Comparison of ENCODE assay signal across 8 mouse cellular contexts in the genomic region with DNA sequence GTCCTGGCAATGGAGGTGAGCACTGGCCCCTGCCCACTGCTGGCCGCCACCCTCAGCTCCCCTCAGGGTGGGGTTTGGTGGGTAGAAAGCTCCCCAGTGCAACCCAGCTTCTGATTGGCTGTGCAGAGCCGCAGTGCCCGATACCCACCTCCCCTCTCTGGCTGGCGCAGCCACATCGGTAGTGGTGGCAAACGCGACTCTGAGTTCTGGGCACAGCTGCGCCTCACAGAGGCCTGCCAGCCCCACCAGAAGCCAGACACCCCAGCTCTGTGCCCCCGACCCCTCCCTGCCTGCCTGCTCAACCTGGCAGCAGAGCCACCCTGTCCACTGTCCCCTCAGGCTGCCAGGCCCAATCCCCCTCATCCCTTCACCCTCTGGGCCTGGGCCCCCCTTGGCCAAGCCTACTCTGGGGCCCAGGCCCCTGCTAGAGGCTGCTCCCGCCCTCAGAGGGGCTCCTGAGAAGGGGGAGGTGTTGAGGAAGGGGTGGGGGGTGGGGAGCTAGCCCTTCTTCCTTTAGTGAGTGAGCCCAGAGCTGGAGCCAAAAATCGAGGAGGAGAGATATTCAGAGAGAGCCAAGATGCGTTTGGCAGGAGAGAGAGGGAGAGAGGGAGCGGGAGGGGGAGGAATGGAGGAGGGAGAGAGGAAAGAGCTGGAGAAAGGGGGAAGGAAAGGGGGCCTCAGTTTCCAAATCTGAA. TPM values are rescaled to one million over a fixed set of nuclear protein-coding genes. Genes with fewer than 3 reads are reported as not detected.
DNase-seq lines count a peak whose midpoint lies in the region; ATAC-seq lines count a peak whose summit lies in the region.

No protein-coding gene starts in this region.

- peaks cover 4% of the 10 kb centered on the region; the same call in 1 of the 2 replicates for H3K36me3 ChIP-seq in lung, embryonic 16.5 days (ENCODE audit: control insufficient read depth, insufficient read depth, low read length)
- H3K36me3 ChIP-seq in heart, embryonic 13.5 days = peaks cover 8% of the 10 kb centered on the region

- H3K4me3 ChIP-seq in lung, embryonic 16.5 days (ENCODE audit: low read length) = peak overlapping the region; percentile 14
- H3K4me3 ChIP-seq in heart, embryonic 13.5 days = peak overlapping the region; percentile 9; the same call in 1 of the 2 replicates

- intact Hi-C loops in left cerebral cortex, postnatal 4 days (cut with DNase I) = no loop called here

- H3K9me3 ChIP-seq in lung, embryonic 16.5 days (ENCODE audit: control insufficient read depth, low read length) = no peaks in the 10 kb centered on the region
- no peaks in the 10 kb centered on the region for H3K9me3 ChIP-seq in heart, embryonic 13.5 days

- WGBS in lung, embryonic 16.5 days = 39% methylated on average over 11 of the region's 13 CpGs
- 48% methylated on average over 13 of the region's 13 CpGs for WGBS in heart, embryonic 13.5 days

- peaks cover 76% of the 10 kb centered on the region for H3K4me1 ChIP-seq in lung, embryonic 16.5 days (replicated peaks; ENCODE audit: control insufficient read depth, insufficient read depth, low read length)
- peaks cover 68% of the 10 kb centered on the region for H3K4me1 ChIP-seq in heart, embryonic 13.5 days

- DNase-seq in lung, postnatal 36 days = no peak
- DNase-seq in cerebellum, postnatal 14 days = peak; percentile 86 to 87
- peak; percentile 95 for DNase-seq in left cerebral cortex, postnatal 4 days
- no peak for DNase-seq in testis, postnatal 10 days (ENCODE audit: low spot score)
- DNase-seq in ovary, postnatal 36 days (ENCODE audit: low spot score) = no peak
- DNase-seq in frontal cortex, postnatal 14 days (ENCODE audit: low spot score in 2 of 2) = no peak

- ATAC-seq in lung, embryonic 16.5 days (ENCODE audit: low read depth) = peak; percentile 81
- no peak for ATAC-seq in heart, embryonic 13.5 days (ENCODE audit: extremely low read depth, insufficient number of reproducible peaks, low FRiP score, low TSS enrichment)

- H3K4me2 ChIP-seq in lung, embryonic 16.5 days (ENCODE audit: low read depth, low read length) = peak overlapping the region; percentile 47
- peak overlapping the region; percentile 47 for H3K4me2 ChIP-seq in heart, embryonic 13.5 days

- no peaks in the 10 kb centered on the region for H3K27me3 ChIP-seq in lung, embryonic 16.5 days (ENCODE audit: control insufficient read depth, insufficient read depth, low read depth, low read length)
- H3K27me3 ChIP-seq in heart, embryonic 13.5 days (replicated peaks) = peaks cover 98% of the 10 kb centered on the region

- H3K9ac ChIP-seq in lung, embryonic 16.5 days (ENCODE audit: low read length) = peak overlapping the region; percentile 54
- H3K9ac ChIP-seq in heart, embryonic 13.5 days = peak overlapping the region; percentile 54

- H3K27ac ChIP-seq in lung, embryonic 16.5 days (ENCODE audit: low read length) = peak overlapping the region; percentile 80
- H3K27ac ChIP-seq in heart, embryonic 13.5 days (replicated peaks) = peak overlapping the region; percentile 78

RNA-seq across cellular contexts. Expression of a gene that starts 6.2 kb away (rescaled TPM):
- polyA plus RNA-seq in lung, embryonic 16.5 days (2015; fragmentation: Nextera tagmentation; extraction: Ambion mirVana) = 43.9 and 44.6 TPM in 2 replicates
- 10.0 and 11.7 TPM in 2 replicates for polyA plus RNA-seq in heart, embryonic 13.5 days (2015; fragmentation: Nextera tagmentation; extraction: Ambion mirVana)
- total RNA-seq in left cerebral cortex, postnatal 4 days (2021) = 100 to 1,000 TPM; 674 to 782 TPM

RNA-seq across cellular contexts. Expression of a gene that starts 28.7 kb away (rescaled TPM):
- polyA plus RNA-seq in lung, embryonic 16.5 days (2015; fragmentation: Nextera tagmentation; extraction: Ambion mirVana) = 6.3 and 6.5 TPM in 2 replicates
- polyA plus RNA-seq in heart, embryonic 13.5 days (2015; fragmentation: Nextera tagmentation; extraction: Ambion mirVana) = 6.3 and 6.6 TPM in 2 replicates
- total RNA-seq in left cerebral cortex, postnatal 4 days (2021) = 1 to 10 TPM; 4.9 to 5.5 TPM

RNA-seq across cellular contexts. Expression of a gene that starts 37.4 kb away (rescaled TPM):
- 38.6 and 43.0 TPM in 2 replicates for polyA plus RNA-seq in lung, embryonic 16.5 days (2015; fragmentation: Nextera tagmentation; extraction: Ambion mirVana)
- polyA plus RNA-seq in heart, embryonic 13.5 days (2015; fragmentation: Nextera tagmentation; extraction: Ambion mirVana) = 50.2 and 52.3 TPM in 2 replicates
- 10 to 100 TPM; 18.4 to 18.9 TPM for total RNA-seq in left cerebral cortex, postnatal 4 days (2021)

RNA-seq across cellular contexts. Expression of a gene that starts 46.5 kb away (rescaled TPM):
- 110 and 120 TPM in 2 replicates for polyA plus RNA-seq in lung, embryonic 16.5 days (2015; fragmentation: Nextera tagmentation; extraction: Ambion mirVana)
- 108 and 123 TPM in 2 replicates for polyA plus RNA-seq in heart, embryonic 13.5 days (2015; fragmentation: Nextera tagmentation; extraction: Ambion mirVana)
- 10 to 100 TPM; 44.1 to 49.7 TPM for total RNA-seq in left cerebral cortex, postnatal 4 days (2021)

RNA-seq across cellular contexts. Expression of a gene that starts 52.8 kb away (rescaled TPM):
- polyA plus RNA-seq in lung, embryonic 16.5 days (2015; fragmentation: Nextera tagmentation; extraction: Ambion mirVana) = 980 and 996 TPM in 2 replicates
- 711 and 772 TPM in 2 replicates for polyA plus RNA-seq in heart, embryonic 13.5 days (2015; fragmentation: Nextera tagmentation; extraction: Ambion mirVana)
- 100 to 1,000 TPM; 528 to 548 TPM for total RNA-seq in left cerebral cortex, postnatal 4 days (2021)

Comparison
In these comparisons a context has a peak if more than half of its experiments do, and no peak if none do; other contexts are left out.
1. DNase-seq: peak in cerebellum, postnatal 14 days (2 of 2) and left cerebral cortex, postnatal 4 days (single experiment); none in lung, postnatal 36 days (single experiment), testis, postnatal 10 days (single experiment), ovary, postnatal 36 days (single experiment) and frontal cortex, postnatal 14 days (0 of 2).